Mouse (Mus musculus): ENCODE measurements around the gene Chil1.

GRCm38 (mm10) chr1:134231270-134231669 is 49.3 kb downstream of the Chil1 start:
- no peak for TF ChIP-seq CTCF (IDR thresholded peaks at IDR 0.05; ENCODE audit: insufficient read depth, low read depth, low read length)
- no peak for TF ChIP-seq POLR2A (IDR thresholded peaks at IDR 0.05; ENCODE audit: insufficient read depth, low read depth, low read length)

All from olfactory bulb, adult 2 months (tissue).